Mouse (Mus musculus) kidney, embryonic 15.5 days (tissue): ENCODE results near the gene Peli2. TPM values are rescaled to one million over a fixed set of nuclear protein-coding genes. Genes with fewer than 3 reads are reported as not detected.

Experiments used
- ATAC-seq: fragments of 200-750 bp; cut with Nextera tagmentation; replicated peaks from 2 replicates; pipeline ENCODE4 v1.8.0; 2017; ENCODE audit warnings: moderate TSS enrichment; ENCODE audit not compliant: low FRiP score
- H3K27ac ChIP-seq: fragments of 300-500 bp; sonication (generic); 2 replicates; pipeline ENCODE4 v1.5.1; 2015; ENCODE audit warnings: mild to moderate bottlenecking, inconsistent platforms
- H3K27me3 ChIP-seq: fragments of 300-500 bp; sonication (generic); 2 replicates; pipeline ENCODE4 v1.6.1; 2015; ENCODE audit warnings: inconsistent platforms
- H3K36me3 ChIP-seq: fragments of 300-500 bp; sonication (generic); 2 replicates; pipeline ENCODE4 v1.6.1; 2015; ENCODE audit warnings: inconsistent platforms
- H3K4me1 ChIP-seq: fragments of 300-500 bp; sonication (generic); 2 replicates; pipeline ENCODE4 v1.6.1; 2015; ENCODE audit warnings: inconsistent platforms
- H3K4me2 ChIP-seq: fragments of 300-500 bp; sonication (generic); 2 replicates; pipeline ENCODE4 v1.6.1; 2015; ENCODE audit warnings: moderate library complexity, mild to moderate bottlenecking, inconsistent platforms
- H3K4me3 ChIP-seq: fragments of 300-500 bp; sonication (generic); replicated peaks from 2 replicates; pipeline ENCODE4 v1.5.1; 2015; ENCODE audit warnings: mild to moderate bottlenecking, inconsistent platforms
- H3K9ac ChIP-seq: fragments of 300-500 bp; sonication (generic); 2 replicates; pipeline ENCODE4 v1.6.1; 2015; ENCODE audit warnings: mild to moderate bottlenecking, inconsistent platforms
- H3K9me3 ChIP-seq: fragments of 300-500 bp; sonication (generic); replicated peaks from 2 replicates; pipeline ENCODE4 v1.6.1; 2016; ENCODE audit warnings: inconsistent platforms
- WGBS: fragments of 180-500 bp; shearing (Covaris S2); methylation state at CpG from one replicate; pipeline ENCODE4 v1.1.7; 2015; ENCODE audit warnings: mixed read lengths; 5-methylcytosine and 5-hydroxymethylcytosine counted together
- polyA plus RNA-seq: library from polyadenylated mRNA; unstranded; fragments of >200 nt; fragmentation: Nextera tagmentation; extraction: Ambion mirVana; gene quantifications from 2 replicates; pipeline ENCODE4 v1.2.1, GENCODE M21; 2015

Gene Peli2
- polyA plus RNA-seq, 1 experiment from 2014 or later: 7.1 TPM

DNA sequence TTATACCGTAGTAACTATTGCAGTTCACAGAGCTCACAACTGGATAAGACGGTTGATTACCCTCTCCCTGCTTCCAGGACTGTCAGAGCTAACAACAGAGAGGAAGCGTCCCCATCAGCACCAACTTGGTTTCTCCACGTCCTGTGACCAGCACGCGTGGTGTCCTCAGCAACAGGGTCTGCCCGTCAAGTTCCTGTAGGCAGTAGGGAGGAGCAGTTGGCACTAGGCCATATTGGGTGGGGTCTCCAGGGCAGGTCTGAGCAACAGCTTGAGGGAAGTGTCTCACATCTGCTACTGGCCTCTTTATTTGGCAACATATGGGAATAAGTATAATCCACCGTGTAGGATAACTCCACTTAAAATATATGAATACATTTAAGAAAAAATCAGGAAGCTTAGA is 37.2 kb downstream of the Peli2 start:
- Histone ChIP-seq H3K9me3 (no peaks in the 10 kb centered on the region), H3K4me1 (peaks cover 12% of the 10 kb centered on the region), H3K9ac (no peak overlapping the region), H3K27ac (no peak overlapping the region), H3K36me3 (no peaks in the 10 kb centered on the region), H3K27me3 (no peaks in the 10 kb centered on the region), H3K4me2 (no peak overlapping the region), H3K4me3 (no peak overlapping the region)
- 83% methylated on average over 8 of the region's 8 CpGs for WGBS
- ATAC-seq: no peak

DNA sequence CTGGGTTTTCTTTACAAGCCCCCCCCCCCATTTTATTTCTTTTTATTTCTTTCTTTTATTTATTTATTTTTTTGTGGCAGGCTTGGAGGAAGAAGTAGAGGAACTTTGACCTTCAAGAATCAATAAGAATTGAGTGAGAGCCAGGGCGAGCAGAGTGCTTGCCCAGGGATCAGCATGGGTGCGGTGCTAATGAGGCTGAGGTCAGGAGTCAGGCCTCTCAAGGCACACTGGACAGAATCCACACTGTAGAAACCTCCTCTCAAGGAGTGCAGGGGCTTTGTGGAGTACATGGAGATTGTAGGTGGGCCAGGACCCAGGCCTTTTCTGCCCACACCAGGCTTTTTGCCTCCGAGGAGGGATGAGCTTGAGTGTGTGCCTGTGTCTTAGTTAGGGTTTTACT is 38.8 kb downstream of the Peli2 start:
- Histone ChIP-seq H3K27ac (no peak overlapping the region), H3K4me2 (no peak overlapping the region), H3K36me3 (no peaks in the 10 kb centered on the region), H3K27me3 (no peaks in the 10 kb centered on the region), H3K9me3 (no peaks in the 10 kb centered on the region), H3K4me3 (no peak overlapping the region), H3K4me1 (peaks cover 10% of the 10 kb centered on the region), H3K9ac (no peak overlapping the region)
- no peak for ATAC-seq
- WGBS: 72% methylated on average over 3 of the region's 3 CpGs

DNA sequence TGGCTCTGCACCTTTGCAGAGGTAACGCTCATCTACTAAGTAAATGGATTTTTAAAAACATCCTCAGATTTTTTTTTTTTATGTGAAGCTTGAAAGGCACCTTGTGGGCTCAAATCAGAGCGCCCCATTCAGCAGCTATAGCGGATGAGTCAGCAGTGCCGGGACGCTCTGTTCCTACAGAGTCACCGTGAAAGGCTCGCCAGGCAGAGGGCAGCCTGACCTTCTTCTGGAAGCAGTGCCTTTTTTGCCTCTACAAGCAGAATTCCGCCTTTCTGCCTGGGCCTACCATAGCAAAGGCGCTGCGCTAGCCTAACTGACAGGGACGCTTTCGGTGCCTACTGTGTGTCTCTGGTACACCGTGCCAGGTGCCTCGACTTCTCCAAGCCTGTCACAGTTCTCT is 41.8 kb downstream of the Peli2 start:
- Histone ChIP-seq H3K9me3 (no peaks in the 10 kb centered on the region), H3K4me3 (no peak overlapping the region), H3K9ac (no peak overlapping the region), H3K4me2 (no peak overlapping the region), H3K27me3 (no peaks in the 10 kb centered on the region), H3K36me3 (no peaks in the 10 kb centered on the region), H3K27ac (no peak overlapping the region), H3K4me1 (peaks cover 10% of the 10 kb centered on the region)
- WGBS: 90% methylated on average over 14 of the region's 14 CpGs
- ATAC-seq: no peak

DNA sequence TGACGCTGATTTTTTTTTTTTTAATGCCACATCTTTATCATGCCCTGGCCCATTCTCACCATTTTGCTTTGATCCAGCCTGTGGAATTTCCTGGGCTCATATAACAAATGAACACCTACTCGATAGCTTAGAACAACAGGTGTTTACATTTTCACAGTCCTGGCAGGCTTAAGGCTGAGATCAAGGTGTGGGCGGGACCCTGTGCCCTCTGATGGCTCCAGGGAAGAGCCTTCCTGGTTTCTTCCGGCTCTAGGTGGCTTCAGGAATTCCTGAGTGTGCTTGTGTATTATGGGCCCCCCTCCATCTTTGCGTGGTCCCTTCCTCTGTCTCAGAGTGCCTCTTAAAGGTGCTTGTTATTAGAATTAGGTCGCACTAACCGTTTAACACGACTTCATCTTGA is 44.3 kb downstream of the Peli2 start:
- no peak overlapping the region for H3K27ac ChIP-seq
- WGBS: 38% methylated on average over 8 of the region's 8 CpGs
- peaks cover 12% of the 10 kb centered on the region for H3K4me1 ChIP-seq
- no peaks in the 10 kb centered on the region for H3K27me3 ChIP-seq
- peaks cover 3% of the 10 kb centered on the region; the same call in 1 of the 2 replicates for H3K36me3 ChIP-seq
- no peak overlapping the region for H3K9ac ChIP-seq
- H3K9me3 ChIP-seq: no peaks in the 10 kb centered on the region
- no peak overlapping the region for H3K4me2 ChIP-seq
- no peak for ATAC-seq
- H3K4me3 ChIP-seq: no peak overlapping the region

DNA sequence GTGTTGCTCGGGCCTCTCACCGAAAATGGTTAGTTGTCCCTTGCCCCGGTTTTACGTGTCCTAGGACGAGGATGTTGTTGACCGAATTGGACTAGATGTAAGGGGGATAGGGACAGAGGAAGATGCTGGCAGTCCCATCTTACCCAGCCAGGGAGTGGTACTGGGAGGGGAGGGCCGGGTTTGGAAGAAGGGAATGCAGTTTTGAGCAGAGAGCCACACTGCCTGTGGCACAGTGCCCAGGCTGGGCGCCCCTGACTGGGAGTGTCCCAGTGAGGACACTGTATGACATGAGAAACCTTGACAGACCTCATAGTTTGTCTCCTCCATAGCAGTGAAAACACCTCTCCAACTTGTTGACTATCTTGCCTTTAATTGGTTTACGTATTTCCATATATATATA is 45.8 kb downstream of the Peli2 start:
- peaks cover 3% of the 10 kb centered on the region; the same call in 1 of the 2 replicates for H3K36me3 ChIP-seq
- ATAC-seq: no peak
- H3K4me1 ChIP-seq: peaks cover 18% of the 10 kb centered on the region
- H3K9ac ChIP-seq: no peak overlapping the region
- H3K27ac ChIP-seq: no peak overlapping the region
- H3K27me3 ChIP-seq: no peaks in the 10 kb centered on the region
- WGBS: 93% methylated on average over 9 of the region's 9 CpGs
- H3K4me3 ChIP-seq: no peak overlapping the region
- H3K9me3 ChIP-seq: no peaks in the 10 kb centered on the region
- no peak overlapping the region for H3K4me2 ChIP-seq

DNA sequence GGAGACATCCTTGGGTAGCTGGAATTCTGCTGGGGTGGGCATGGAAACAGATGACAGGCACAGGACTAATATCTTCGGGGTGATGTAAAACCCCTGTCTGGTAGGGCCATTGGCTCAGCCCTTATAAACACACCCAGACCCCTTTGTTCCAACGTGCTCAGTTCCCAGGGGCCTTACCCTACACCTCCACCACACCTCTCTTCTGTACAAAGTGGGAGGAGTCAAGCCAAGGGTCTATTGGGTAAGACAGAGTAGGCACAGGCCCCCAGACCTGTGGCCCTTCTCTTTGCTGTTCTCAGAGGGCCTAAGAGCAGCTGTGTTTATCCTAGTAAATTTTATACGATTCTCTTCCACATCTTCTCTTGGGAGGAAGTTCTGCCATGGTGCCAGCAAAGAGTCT is 46.4 kb downstream of the Peli2 start:
- no peak overlapping the region for H3K4me3 ChIP-seq
- peaks cover 23% of the 10 kb centered on the region for H3K4me1 ChIP-seq
- no peak overlapping the region for H3K9ac ChIP-seq
- WGBS: 51% methylated on average over 3 of the region's 3 CpGs
- H3K27me3 ChIP-seq: no peaks in the 10 kb centered on the region
- peaks cover 3% of the 10 kb centered on the region; the same call in 1 of the 2 replicates for H3K36me3 ChIP-seq
- H3K27ac ChIP-seq: no peak overlapping the region
- ATAC-seq: no peak
- H3K4me2 ChIP-seq: no peak overlapping the region
- H3K9me3 ChIP-seq: no peaks in the 10 kb centered on the region

DNA sequence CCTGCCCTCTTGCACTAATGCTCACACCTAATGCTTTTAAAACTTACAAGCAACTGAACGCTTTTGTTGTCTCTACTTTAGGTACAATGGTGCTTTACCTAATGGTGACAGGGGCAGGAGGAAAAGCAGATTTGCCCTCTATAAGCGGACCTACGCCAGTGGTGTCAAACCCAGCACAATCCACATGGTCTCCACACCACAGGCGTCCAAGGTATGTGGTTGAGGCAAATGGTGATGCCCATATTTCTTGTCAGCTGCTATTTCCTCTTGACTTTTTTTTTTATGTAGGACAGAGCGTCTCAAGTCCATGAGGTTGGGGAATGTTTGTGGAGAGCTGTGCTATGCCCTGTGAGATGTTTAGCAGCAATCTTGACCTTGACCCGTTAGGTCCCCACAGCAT is 47.5 kb downstream of the Peli2 start:
- no peak overlapping the region for H3K27ac ChIP-seq
- H3K4me2 ChIP-seq: no peak overlapping the region
- H3K4me1 ChIP-seq: peaks cover 24% of the 10 kb centered on the region
- H3K9ac ChIP-seq: no peak overlapping the region
- H3K27me3 ChIP-seq: no peaks in the 10 kb centered on the region
- peaks cover 3% of the 10 kb centered on the region; the same call in 1 of the 2 replicates for H3K36me3 ChIP-seq
- ATAC-seq: no peak
- H3K9me3 ChIP-seq: no peaks in the 10 kb centered on the region
- no peak overlapping the region for H3K4me3 ChIP-seq
- WGBS: 57% methylated on average over 6 of the region's 6 CpGs

DNA sequence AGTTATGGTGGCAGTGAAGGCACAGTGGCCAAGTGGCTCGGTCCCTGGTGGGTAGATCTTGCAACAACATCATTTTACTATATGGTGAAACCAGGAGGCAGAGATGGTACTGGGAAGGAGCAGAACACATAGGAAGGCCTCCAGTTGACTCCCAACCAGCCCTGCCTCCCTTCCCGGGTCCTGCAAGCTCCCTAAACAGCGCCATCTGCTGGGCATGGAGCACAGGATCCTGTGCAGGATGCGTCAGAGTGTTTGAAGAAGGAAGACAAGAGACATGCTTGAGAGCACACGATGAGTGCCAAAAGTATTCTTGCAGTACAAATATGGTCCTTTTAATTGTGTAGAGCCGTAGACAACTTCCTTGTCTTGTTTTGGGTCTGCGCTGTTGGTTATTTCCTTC is 49.3 kb downstream of the Peli2 start:
- no peak overlapping the region for H3K27ac ChIP-seq
- no peak overlapping the region for H3K4me2 ChIP-seq
- ATAC-seq: no peak
- no peak overlapping the region for H3K9ac ChIP-seq
- peaks cover 3% of the 10 kb centered on the region; the same call in 1 of the 2 replicates for H3K36me3 ChIP-seq
- no peaks in the 10 kb centered on the region for H3K9me3 ChIP-seq
- WGBS: 63% methylated on average over 7 of the region's 7 CpGs
- H3K4me1 ChIP-seq: peaks cover 17% of the 10 kb centered on the region
- no peak overlapping the region for H3K4me3 ChIP-seq
- H3K27me3 ChIP-seq: no peaks in the 10 kb centered on the region

DNA sequence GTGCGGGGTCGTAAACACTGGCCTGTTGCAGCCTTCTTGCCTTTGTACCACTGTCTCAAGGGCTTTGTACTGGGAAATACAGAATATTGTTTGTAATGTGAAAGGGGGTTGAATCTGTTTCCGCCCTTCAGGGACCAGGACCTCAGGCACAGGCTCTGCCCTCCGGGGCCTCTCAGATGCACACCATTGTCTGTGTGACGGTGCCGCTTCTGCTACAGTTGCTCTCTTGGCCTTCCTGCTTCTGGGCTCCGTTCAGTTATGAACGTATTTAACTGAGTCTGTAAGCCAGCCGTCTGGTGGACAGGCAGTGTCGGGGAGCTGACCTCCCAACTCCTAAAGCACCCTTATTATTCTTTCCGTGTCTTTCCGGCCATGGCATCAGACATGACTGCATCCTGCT is 50.6 kb downstream of the Peli2 start:
- WGBS: 62% methylated on average over 12 of the region's 12 CpGs
- H3K9ac ChIP-seq: no peak overlapping the region
- H3K4me3 ChIP-seq: no peak overlapping the region
- H3K27me3 ChIP-seq: no peaks in the 10 kb centered on the region
- no peak overlapping the region for H3K27ac ChIP-seq
- H3K9me3 ChIP-seq: no peaks in the 10 kb centered on the region
- no peak for ATAC-seq
- H3K4me2 ChIP-seq: no peak overlapping the region
- H3K4me1 ChIP-seq: peaks cover 15% of the 10 kb centered on the region
- peaks cover 3% of the 10 kb centered on the region; the same call in 1 of the 2 replicates for H3K36me3 ChIP-seq

DNA sequence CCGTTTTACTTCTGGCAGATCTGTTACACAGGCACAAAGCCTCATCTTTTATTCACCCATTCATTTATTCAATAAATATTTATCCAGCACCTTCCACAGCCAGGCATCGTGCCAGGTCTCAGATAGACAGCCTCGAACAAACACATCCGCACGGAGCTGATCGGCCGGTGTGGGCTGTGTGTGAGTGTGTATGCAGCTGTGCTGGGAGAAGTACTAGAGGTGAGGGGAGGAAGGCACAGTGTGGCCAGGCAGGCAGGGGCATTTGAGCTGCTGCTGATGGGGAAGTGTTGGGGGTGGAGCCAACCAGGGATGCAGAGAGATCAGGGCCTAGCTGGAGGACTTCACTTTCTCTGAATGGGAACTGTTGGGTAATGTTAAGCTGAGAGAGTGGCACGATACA is 51.4 kb downstream of the Peli2 start:
- Histone ChIP-seq H3K9me3 (no peaks in the 10 kb centered on the region), H3K27me3 (no peaks in the 10 kb centered on the region), H3K4me3 (no peak overlapping the region), H3K27ac (no peak overlapping the region), H3K4me1 (peaks cover 18% of the 10 kb centered on the region), H3K9ac (no peak overlapping the region), H3K4me2 (no peak overlapping the region), H3K36me3 (peaks cover 3% of the 10 kb centered on the region; the same call in 1 of the 2 replicates)
- ATAC-seq: no peak
- 35% methylated on average over 8 of the region's 8 CpGs for WGBS

DNA sequence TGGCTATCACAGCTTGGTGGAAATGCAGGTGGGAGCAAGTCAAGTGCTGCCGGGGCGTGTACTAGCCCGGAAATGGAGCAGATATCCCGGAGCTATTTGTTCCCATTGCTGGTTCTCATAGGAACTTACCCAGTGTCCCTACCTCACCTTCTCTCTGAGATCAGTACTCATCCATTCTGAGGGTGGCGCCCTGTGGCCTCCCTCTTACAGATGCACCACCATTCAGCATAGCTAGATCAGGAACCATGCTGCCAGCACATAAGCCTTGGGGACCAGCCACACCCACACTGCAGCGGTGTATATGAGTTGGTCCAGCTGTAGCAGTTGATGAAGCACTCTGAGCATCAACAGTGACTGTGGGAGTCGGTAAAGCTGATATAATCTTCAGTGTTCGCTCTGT is 52.3 kb downstream of the Peli2 start:
- WGBS: 87% methylated on average over 8 of the region's 8 CpGs
- H3K9ac ChIP-seq: no peak overlapping the region
- ATAC-seq: no peak

DNA sequence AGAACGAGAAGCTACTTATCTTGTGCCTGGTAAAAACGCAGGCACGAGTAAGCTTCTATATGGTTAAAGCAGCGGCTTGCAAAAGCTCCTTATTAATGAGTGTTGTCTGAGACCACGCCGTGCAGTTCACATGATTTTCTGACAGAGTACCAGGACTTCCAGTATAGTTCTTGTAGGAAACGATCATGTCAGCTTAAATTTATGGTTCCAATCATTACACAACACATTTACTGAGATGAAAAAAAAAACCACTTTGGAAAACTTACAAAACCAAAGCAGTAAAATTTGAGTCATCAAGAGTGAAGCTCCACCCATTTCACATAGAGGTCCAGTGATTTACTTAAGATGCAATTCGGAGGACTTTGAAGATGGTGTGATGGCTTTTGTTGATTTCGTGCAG is 53.2 kb downstream of the Peli2 start:
- Histone ChIP-seq H3K27me3 (no peaks in the 10 kb centered on the region), H3K4me2 (no peak overlapping the region), H3K4me3 (no peak overlapping the region), H3K4me1 (peaks cover 18% of the 10 kb centered on the region), H3K36me3 (no peaks in the 10 kb centered on the region), H3K9me3 (no peaks in the 10 kb centered on the region), H3K27ac (no peak overlapping the region), H3K9ac (no peak overlapping the region)
- WGBS: 53% methylated on average over 9 of the region's 9 CpGs
- no peak for ATAC-seq

More for the DNA sequence above, 52.3 kb downstream of the Peli2 start:
- no peaks in the 10 kb centered on the region for H3K27me3 ChIP-seq
- H3K9me3 ChIP-seq: no peaks in the 10 kb centered on the region
- no peak overlapping the region for H3K4me2 ChIP-seq
- no peak overlapping the region for H3K27ac ChIP-seq
- peaks cover 3% of the 10 kb centered on the region; the same call in 1 of the 2 replicates for H3K36me3 ChIP-seq
- no peak overlapping the region for H3K4me3 ChIP-seq
- peaks cover 18% of the 10 kb centered on the region for H3K4me1 ChIP-seq

DNA sequence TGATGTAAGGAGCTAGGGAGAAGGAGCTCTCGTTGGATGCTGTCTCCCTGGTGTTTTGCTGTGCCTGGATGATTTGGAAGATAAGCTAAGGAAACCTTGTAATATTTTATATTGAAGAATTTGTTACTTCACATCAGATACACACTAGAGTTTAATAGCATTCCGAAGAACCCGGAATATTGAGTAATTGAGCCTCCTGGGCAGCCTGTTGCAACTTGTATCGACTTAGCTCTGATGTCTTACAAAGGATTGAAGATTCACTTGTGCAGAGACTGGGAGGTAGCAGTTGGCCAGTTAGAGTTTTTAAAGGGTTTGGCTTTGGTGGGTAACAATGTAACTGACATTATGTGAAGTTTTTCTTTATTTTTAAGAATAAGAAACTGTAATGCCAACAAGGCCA is 53.7 kb downstream of the Peli2 start:
- Histone ChIP-seq H3K27me3 (no peaks in the 10 kb centered on the region), H3K4me2 (no peak overlapping the region), H3K36me3 (no peaks in the 10 kb centered on the region), H3K9me3 (no peaks in the 10 kb centered on the region), H3K4me3 (no peak overlapping the region), H3K9ac (no peak overlapping the region), H3K27ac (no peak overlapping the region), H3K4me1 (peaks cover 18% of the 10 kb centered on the region)
- no peak for ATAC-seq
- 72% methylated on average over 4 of the region's 4 CpGs for WGBS
